Mouse (Mus musculus) liver, postnatal 0 days (tissue): ENCODE results near the gene Lrrc3.

Experiments used
- CTCF ChIP-seq: sonication (generic); IDR thresholded peaks from 2 replicates; pipeline ENCODE4 v1.5.1; 2016; ENCODE audit warnings: antibody characterized with exemption, low read depth
- EP300 ChIP-seq: IDR thresholded peaks from 2 replicates; pipeline ENCODE4 v1.6.1; 2016; ENCODE audit warnings: antibody characterized with exemption, low read depth, mild to moderate bottlenecking

DNA sequence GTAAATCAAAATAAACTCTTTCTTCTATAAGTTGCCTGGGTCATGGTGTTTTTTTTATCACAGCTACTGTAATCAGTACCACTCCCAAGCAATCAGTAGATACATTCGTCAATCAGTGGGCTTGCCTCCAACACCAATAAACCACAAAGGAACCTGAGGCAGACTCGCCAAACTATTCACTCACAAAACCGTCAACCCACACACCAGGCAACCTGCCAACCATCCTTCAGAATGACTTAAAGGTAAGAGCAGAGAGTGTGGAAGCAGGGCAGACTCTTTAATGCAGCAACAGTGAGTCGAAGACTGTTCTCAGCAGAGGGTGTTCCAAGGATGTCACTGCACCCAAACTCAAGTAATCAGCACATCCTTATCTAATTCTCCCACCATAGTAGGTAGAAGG is 20.3 kb upstream of the Lrrc3 start:
- TF ChIP-seq CTCF (no peak), EP300 (no peak)
